Comparison of ENCODE assay signal across 31 mouse cellular contexts in genomic region chr19:55554703-55555102, GRCm38 (mm10).
DNase-seq lines count a peak whose midpoint lies in the region; ATAC-seq and TF ChIP-seq lines count a peak whose summit lies in the region.
"Had no signal": no experiment of that assay in that cellular context is flagged by ENCODE, and none has a peak within 500 bp of the region (broad histone marks: within the 10 kb centered on the region; RNA-seq: fewer than 3 reads in every experiment).

No protein-coding gene starts in this region.

- H3K4me2 ChIP-seq in forebrain, embryonic 14.5 days (ENCODE audit: low read length) = no peak overlapping the region
- H3K4me2 ChIP-seq in liver, embryonic 11.5 days = no peak overlapping the region; the same call in 1 of the 2 replicates
- H3K4me2 ChIP-seq in liver, embryonic 14.5 days (ENCODE audit: low read depth) = no peak overlapping the region
- H3K4me2 ChIP-seq: embryonic facial prominence, embryonic 13.5 days; forebrain, embryonic 13.5 days; heart, embryonic 11.5 days; heart, embryonic 15.5 days; hindbrain, embryonic 13.5 days; intestine, embryonic 15.5 days had no signal

- H3K79me2 ChIP-seq in MEL (ENCODE audit: control insufficient read depth, insufficient read depth, low read length, poor library complexity) = no peaks in the 10 kb centered on the region

- no peak for TF ChIP-seq CTCF in MEL (IDR thresholded peaks at IDR 0.05 in 2 of 3, conservative IDR thresholded peaks at IDR 0.05 in 1 of 3; ENCODE audit: control insufficient read depth in 1 of 3, insufficient read depth in 1 of 3, low read depth in 2 of 3, low read length in 3 of 3, poor library complexity in 1 of 3, severe bottlenecking in 1 of 3)
- TF ChIP-seq CTCF in liver, embryonic 14.5 days (IDR thresholded peaks at IDR 0.05; ENCODE audit: low read depth) = no peak

- H3K9ac ChIP-seq in forebrain, embryonic 14.5 days (ENCODE audit: low read length) = no peak overlapping the region
- no peak overlapping the region for H3K9ac ChIP-seq in MEL (ENCODE audit: control insufficient read depth, low read depth, low read length, poor library complexity, severe bottlenecking)
- H3K9ac ChIP-seq in liver, embryonic 11.5 days (ENCODE audit: low read depth, low read length) = no peak overlapping the region
- H3K9ac ChIP-seq in liver, embryonic 14.5 days (replicated peaks) = no peak overlapping the region
- H3K9ac ChIP-seq: embryonic facial prominence, embryonic 13.5 days; forebrain, embryonic 13.5 days; forebrain, postnatal 0 days; heart, embryonic 15.5 days; hindbrain, embryonic 13.5 days; intestine, embryonic 15.5 days had no signal

- peak overlapping the region; percentile 40; the same call in 1 of the 2 replicates for H3K27ac ChIP-seq in forebrain, embryonic 10.5 days
- H3K27ac ChIP-seq in forebrain, embryonic 14.5 days (ENCODE audit: low read depth, low read length) = no peak overlapping the region
- H3K27ac ChIP-seq in MEL (ENCODE audit: control insufficient read depth, low read depth, low read length) = no peak overlapping the region
- no peak overlapping the region for H3K27ac ChIP-seq in liver, embryonic 11.5 days (ENCODE audit: low read depth, low read length)
- no peak overlapping the region for H3K27ac ChIP-seq in liver, embryonic 14.5 days
- H3K27ac ChIP-seq: embryonic facial prominence, embryonic 13.5 days; forebrain, embryonic 13.5 days; heart, embryonic 15.5 days; hindbrain, embryonic 13.5 days; intestine, embryonic 15.5 days had no signal

- no peak for ATAC-seq in forebrain, embryonic 14.5 days
- ATAC-seq in liver, embryonic 11.5 days (replicated peaks; ENCODE audit: low FRiP score) = peak; percentile 59; the same call in 1 of the 2 replicates
- peak; percentile 56; the same call in 1 of the 2 replicates for ATAC-seq in liver, embryonic 14.5 days (ENCODE audit: insufficient read depth)
- ATAC-seq: activated CD4-positive, CD25-positive, alpha-beta regulatory T cell, adult 4 months; forebrain, embryonic 13.5 days; forebrain, postnatal 0 days; hindbrain, embryonic 16.5 days; intestine, embryonic 15.5 days had no signal

- H3K9me3 ChIP-seq in forebrain, embryonic 10.5 days = no peaks in the 10 kb centered on the region
- H3K9me3 ChIP-seq in forebrain, embryonic 14.5 days (replicated peaks; ENCODE audit: control insufficient read depth, low read length) = no peaks in the 10 kb centered on the region
- no peaks in the 10 kb centered on the region for H3K9me3 ChIP-seq in MEL (replicated peaks; ENCODE audit: insufficient read depth, low read length)
- H3K9me3 ChIP-seq in liver, embryonic 11.5 days (ENCODE audit: control insufficient read depth, low read length) = no peaks in the 10 kb centered on the region
- H3K9me3 ChIP-seq in liver, embryonic 14.5 days (ENCODE audit: control insufficient read depth, low read length) = no peaks in the 10 kb centered on the region
- H3K9me3 ChIP-seq: embryonic facial prominence, embryonic 10.5 days; embryonic facial prominence, embryonic 13.5 days; forebrain, embryonic 13.5 days; G1E; heart, embryonic 15.5 days; hindbrain, embryonic 10.5 days; hindbrain, embryonic 13.5 days; intestine, embryonic 15.5 days had no signal

- no peak for DNase-seq in forebrain, embryonic 10.5 days (ENCODE audit: extremely low spot score, low spot score)
- no peak for DNase-seq in forebrain, embryonic 14.5 days (ENCODE audit: low spot score)
- peak; percentile 28 for DNase-seq in MEL (ENCODE audit: low read depth, low spot score)
- no peak for DNase-seq in liver, embryonic 11.5 days (ENCODE audit: low spot score)
- no peak for DNase-seq in liver, embryonic 14.5 days (ENCODE audit: low read depth in 3 of 3, low spot score in 3 of 3)
- DNase-seq in frontal cortex, postnatal 25 days (ENCODE audit: low spot score in 2 of 2) = no peak
- DNase-seq in thymus, postnatal 4 days = no peak
- DNase-seq: adrenal gland, adult 8-10 months; adrenal gland, postnatal 25 days; B cell, adult 2 months; cerebellum, adult 11-12 months; cerebellum, adult 8-10 months; cerebellum, postnatal 10 days; forebrain, postnatal 0 days; gastrocnemius, postnatal 10 days; gastrocnemius, postnatal 36 days; heart, postnatal 10 days; heart, postnatal 36 days had no signal

- TF ChIP-seq RAD21 in MEL (IDR thresholded peaks at IDR 0.05; ENCODE audit: low read depth, low read length) = no peak

- H3K4me3 ChIP-seq in forebrain, embryonic 10.5 days = no peak overlapping the region
- H3K4me3 ChIP-seq in forebrain, embryonic 14.5 days (ENCODE audit: low read depth, low read length) = no peak overlapping the region
- no peak overlapping the region for H3K4me3 ChIP-seq in MEL (ENCODE audit: control insufficient read depth in 1 of 2, insufficient read depth in 1 of 2, low read depth in 2 of 2, low read length in 2 of 2)
- H3K4me3 ChIP-seq in liver, embryonic 11.5 days (ENCODE audit: low read depth, low read length) = no peak overlapping the region
- no peak overlapping the region for H3K4me3 ChIP-seq in liver, embryonic 14.5 days (ENCODE audit: insufficient read depth in 1 of 2, low read depth in 2 of 2, low read length in 2 of 2)
- H3K4me3 ChIP-seq: embryonic facial prominence, embryonic 10.5 days; embryonic facial prominence, embryonic 13.5 days; erythroblast, embryonic 14.5 days; forebrain, embryonic 13.5 days; heart, embryonic 15.5 days; hindbrain, embryonic 10.5 days; hindbrain, embryonic 13.5 days; intestine, embryonic 15.5 days had no signal

- WGBS in forebrain, embryonic 10.5 days = 48% methylated on average over 9 of the region's 9 CpGs
- 49% methylated on average over 9 of the region's 9 CpGs for WGBS in forebrain, embryonic 14.5 days
- WGBS in liver, embryonic 11.5 days = 72% methylated on average over 9 of the region's 9 CpGs
- 56% methylated on average over 9 of the region's 9 CpGs for WGBS in liver, embryonic 14.5 days (ENCODE audit: insufficient replicate concordance)

- peaks cover 70% of the 10 kb centered on the region for H3K4me1 ChIP-seq in forebrain, embryonic 10.5 days
- H3K4me1 ChIP-seq in forebrain, embryonic 14.5 days (ENCODE audit: control insufficient read depth, insufficient read depth, low read length) = peaks cover 7% of the 10 kb centered on the region; the same call in 1 of the 2 replicates
- H3K4me1 ChIP-seq in MEL (ENCODE audit: control insufficient read depth in 1 of 2, insufficient read depth in 2 of 2, low read length in 2 of 2) = peaks cover 0 to 5% of the 10 kb centered on the region in 2 experiments; a peak in 1 of 4 replicates
- peaks cover 44% of the 10 kb centered on the region for H3K4me1 ChIP-seq in liver, embryonic 11.5 days (replicated peaks; ENCODE audit: control insufficient read depth, insufficient read depth, low read length)
- peaks cover 16 to 30% of the 10 kb centered on the region in 2 experiments for H3K4me1 ChIP-seq in liver, embryonic 14.5 days (replicated peaks; ENCODE audit: control insufficient read depth in 2 of 2, insufficient read depth in 2 of 2, low read length in 1 of 2)

- TF ChIP-seq EP300 in MEL (IDR thresholded peaks at IDR 0.05; ENCODE audit: low read depth in 1 of 2, low read length in 2 of 2) = no peak
- no peak for TF ChIP-seq EP300 in liver, embryonic 14.5 days (IDR thresholded peaks at IDR 0.05; ENCODE audit: low read depth)

- no peak for TF ChIP-seq POLR2A in MEL (IDR thresholded peaks at IDR 0.05; ENCODE audit: control insufficient read depth in 1 of 2, insufficient read depth in 1 of 2, low read depth in 1 of 2, low read length in 2 of 2, poor library complexity in 1 of 2)

- H3K36me3 ChIP-seq in forebrain, embryonic 10.5 days (replicated peaks) = no peaks in the 10 kb centered on the region
- H3K36me3 ChIP-seq in forebrain, embryonic 14.5 days (ENCODE audit: control insufficient read depth, insufficient read depth, low read length) = no peaks in the 10 kb centered on the region
- H3K36me3 ChIP-seq in MEL (ENCODE audit: control insufficient read depth in 1 of 2, insufficient read depth in 2 of 2, low read length in 2 of 2) = no peaks in the 10 kb centered on the region; a peak in 1 of 4 replicates
- no peaks in the 10 kb centered on the region for H3K36me3 ChIP-seq in liver, embryonic 11.5 days (ENCODE audit: control insufficient read depth, insufficient read depth, low read length)
- H3K36me3 ChIP-seq in liver, embryonic 14.5 days (replicated peaks; ENCODE audit: control insufficient read depth, insufficient read depth, low read depth) = no peaks in the 10 kb centered on the region
- H3K36me3 ChIP-seq: embryonic facial prominence, embryonic 10.5 days; embryonic facial prominence, embryonic 13.5 days; heart, embryonic 15.5 days; hindbrain, embryonic 10.5 days; hindbrain, embryonic 13.5 days; intestine, embryonic 15.5 days had no signal

- peaks cover 72% of the 10 kb centered on the region for H3K27me3 ChIP-seq in forebrain, embryonic 10.5 days (ENCODE audit: poor library complexity, severe bottlenecking)
- H3K27me3 ChIP-seq in forebrain, embryonic 14.5 days (replicated peaks; ENCODE audit: control insufficient read depth, insufficient read depth, low read length) = peaks cover 3% of the 10 kb centered on the region; the same call in 1 of the 2 replicates
- no peaks in the 10 kb centered on the region for H3K27me3 ChIP-seq in MEL (ENCODE audit: control insufficient read depth in 1 of 2, insufficient read depth in 2 of 2, low read length in 2 of 2)
- H3K27me3 ChIP-seq in liver, embryonic 11.5 days (replicated peaks; ENCODE audit: control insufficient read depth, insufficient read depth, low read length) = no peaks in the 10 kb centered on the region
- no peaks in the 10 kb centered on the region for H3K27me3 ChIP-seq in liver, embryonic 14.5 days (ENCODE audit: control insufficient read depth, insufficient read depth, low read length)
- H3K27me3 ChIP-seq: CH12.LX; intestine, embryonic 15.5 days had no signal

TF ChIP-seq in MEL, 35 proteins besides CTCF, POLR2A, EP300 and RAD21:
- TF ChIP-seq ELF1 (IDR thresholded peaks at IDR 0.05; ENCODE audit: low read depth, low read length) = no peak
TF ChIP-seq in MEL: peak in this region for 0.
